Mouse (Mus musculus): ENCODE data around the gene Spry2. TPM values are rescaled to one million over a fixed set of nuclear protein-coding genes. Genes with fewer than 3 reads are reported as not detected.

Spry2 gene
- polyA plus RNA-seq, 1 experiment, result 32.0 TPM

- no peaks in the 10 kb centered on the region for H3K36me3 ChIP-seq (ENCODE audit: control insufficient read depth, insufficient read depth)
- no peak overlapping the region for H3K4me2 ChIP-seq (ENCODE audit: low read depth)
- no peak overlapping the region for H3ac ChIP-seq (ENCODE audit: control insufficient read depth, insufficient read length)
- no peaks in the 10 kb centered on the region for H3K79me2 ChIP-seq (ENCODE audit: control insufficient read depth, insufficient read depth)
- TF ChIP-seq TCF12 (IDR thresholded peaks at IDR 0.05; ENCODE audit: insufficient read depth, poor library complexity, severe bottlenecking), result no peak
- no peak for TF ChIP-seq TCF3 (IDR thresholded peaks at IDR 0.05; ENCODE audit: insufficient read length, low read depth)
- no peak for TF ChIP-seq MAX (IDR thresholded peaks at IDR 0.05; ENCODE audit: low read depth)
- TF ChIP-seq POLR2A (IDR thresholded peaks at IDR 0.05; ENCODE audit: insufficient read length, low read depth), result no peak
- TF ChIP-seq USF1 (IDR thresholded peaks at IDR 0.05; ENCODE audit: low read depth), result no peak
- no peak for TF ChIP-seq E2F4 (IDR thresholded peaks at IDR 0.05; ENCODE audit: insufficient read depth)
- no peak for TF ChIP-seq MYOG (IDR thresholded peaks at IDR 0.05; ENCODE audit: control insufficient read depth in 1 of 3, insufficient read depth in 1 of 3, insufficient read length in 2 of 3, low read depth in 2 of 3)
- TF ChIP-seq SRF (IDR thresholded peaks at IDR 0.05; ENCODE audit: control insufficient read depth, insufficient read length, low read depth), result no peak
- TF ChIP-seq MYOD1 (IDR thresholded peaks at IDR 0.05; ENCODE audit: control insufficient read depth in 1 of 3, insufficient read length in 2 of 3, low read depth in 2 of 3), result no peak
- no peak for TF ChIP-seq REST (IDR thresholded peaks at IDR 0.05; ENCODE audit: insufficient read depth, insufficient read length)
- no peak for TF ChIP-seq CEBPB (IDR thresholded peaks at IDR 0.05; ENCODE audit: insufficient read depth, poor library complexity, severe bottlenecking)
- no peak for TF ChIP-seq POLR2AphosphoS2 (IDR thresholded peaks at IDR 0.05; ENCODE audit: insufficient read length, low read depth)
- H3K4me3 ChIP-seq, result no peak overlapping the region
- no peaks in the 10 kb centered on the region for H3K27me3 ChIP-seq (ENCODE audit: control insufficient read depth, insufficient read depth, insufficient read length)
These were observed 35.7 kb downstream of the Spry2 start for GRCm38 (mm10) chr14:105860920-105861319.

GRCm38 (mm10) chr14:105860276-105860675 is 36.3 kb downstream of the Spry2 start:
- Histone ChIP-seq H3K79me2 (ENCODE audit: control insufficient read depth, insufficient read depth) (no peaks in the 10 kb centered on the region), H3ac (ENCODE audit: control insufficient read depth, insufficient read length) (no peak overlapping the region), H3K27me3 (ENCODE audit: control insufficient read depth, insufficient read depth, insufficient read length) (no peaks in the 10 kb centered on the region), H3K36me3 (ENCODE audit: control insufficient read depth, insufficient read depth) (no peaks in the 10 kb centered on the region), H3K4me3 (no peak overlapping the region), H3K4me2 (ENCODE audit: low read depth) (no peak overlapping the region)
- TF ChIP-seq CEBPB (IDR thresholded peaks at IDR 0.05; ENCODE audit: insufficient read depth, poor library complexity, severe bottlenecking) (no peak), TCF12 (IDR thresholded peaks at IDR 0.05; ENCODE audit: insufficient read depth, poor library complexity, severe bottlenecking) (no peak), MYOD1 (IDR thresholded peaks at IDR 0.05; ENCODE audit: control insufficient read depth in 1 of 3, insufficient read length in 2 of 3, low read depth in 2 of 3) (no peak), MAX (IDR thresholded peaks at IDR 0.05; ENCODE audit: low read depth) (no peak)

DNA sequence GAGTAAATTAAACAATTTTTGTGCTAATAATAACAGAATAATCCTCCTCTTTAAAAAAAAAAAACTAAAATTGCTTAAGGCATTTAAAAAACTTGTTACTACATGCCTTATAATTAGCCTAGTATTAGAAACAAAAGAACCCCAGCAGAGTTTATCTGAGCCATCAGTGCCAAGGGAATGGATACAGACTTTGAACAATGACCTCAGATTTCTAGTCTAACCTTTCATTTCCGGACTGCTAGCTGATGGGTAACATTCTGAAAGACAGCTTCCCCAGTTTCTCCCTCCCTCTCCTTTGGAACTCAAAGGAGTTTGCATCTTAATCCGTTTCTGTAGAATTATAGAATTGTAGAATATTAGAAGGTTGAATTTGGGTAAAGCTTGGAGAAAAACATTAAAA is 36.7 kb downstream of the Spry2 start:
- no peaks in the 10 kb centered on the region for H3K36me3 ChIP-seq (ENCODE audit: control insufficient read depth, insufficient read depth)
- H3ac ChIP-seq (ENCODE audit: control insufficient read depth, insufficient read length), result no peak overlapping the region
- no peaks in the 10 kb centered on the region for H3K79me2 ChIP-seq (ENCODE audit: control insufficient read depth, insufficient read depth)
- no peak for TF ChIP-seq TCF3 (IDR thresholded peaks at IDR 0.05; ENCODE audit: insufficient read length, low read depth)
- TF ChIP-seq MYOD1 (IDR thresholded peaks at IDR 0.05; ENCODE audit: control insufficient read depth in 1 of 3, insufficient read length in 2 of 3, low read depth in 2 of 3), result no peak
- no peak for TF ChIP-seq POLR2AphosphoS2 (IDR thresholded peaks at IDR 0.05; ENCODE audit: insufficient read length, low read depth)
- TF ChIP-seq E2F4 (IDR thresholded peaks at IDR 0.05; ENCODE audit: insufficient read depth), result no peak
- no peak for TF ChIP-seq MAX (IDR thresholded peaks at IDR 0.05; ENCODE audit: low read depth)
- no peak for TF ChIP-seq MYOG (IDR thresholded peaks at IDR 0.05; ENCODE audit: control insufficient read depth in 1 of 3, insufficient read depth in 1 of 3, insufficient read length in 2 of 3, low read depth in 2 of 3)
- TF ChIP-seq POLR2A (IDR thresholded peaks at IDR 0.05; ENCODE audit: insufficient read length, low read depth), result no peak
- TF ChIP-seq TCF12 (IDR thresholded peaks at IDR 0.05; ENCODE audit: insufficient read depth, poor library complexity, severe bottlenecking), result no peak
- TF ChIP-seq CEBPB (IDR thresholded peaks at IDR 0.05; ENCODE audit: insufficient read depth, poor library complexity, severe bottlenecking), result no peak
- no peak overlapping the region for H3K4me2 ChIP-seq (ENCODE audit: low read depth)
- H3K4me3 ChIP-seq, result no peak overlapping the region
- no peaks in the 10 kb centered on the region for H3K27me3 ChIP-seq (ENCODE audit: control insufficient read depth, insufficient read depth, insufficient read length)

GRCm38 (mm10) chr14:105859368-105859767 is 37.3 kb downstream of the Spry2 start:
- no peak overlapping the region for H3K4me2 ChIP-seq (ENCODE audit: low read depth)
- H3ac ChIP-seq (ENCODE audit: control insufficient read depth, insufficient read length), result no peak overlapping the region
- no peaks in the 10 kb centered on the region for H3K36me3 ChIP-seq (ENCODE audit: control insufficient read depth, insufficient read depth)
- no peak overlapping the region for H3K4me3 ChIP-seq
- no peaks in the 10 kb centered on the region for H3K79me2 ChIP-seq (ENCODE audit: control insufficient read depth, insufficient read depth)
- no peaks in the 10 kb centered on the region for H3K27me3 ChIP-seq (ENCODE audit: control insufficient read depth, insufficient read depth, insufficient read length)
- no peak for TF ChIP-seq CEBPB (IDR thresholded peaks at IDR 0.05; ENCODE audit: insufficient read depth, poor library complexity, severe bottlenecking)
- no peak for TF ChIP-seq USF1 (IDR thresholded peaks at IDR 0.05; ENCODE audit: low read depth)
- TF ChIP-seq POLR2A (IDR thresholded peaks at IDR 0.05; ENCODE audit: insufficient read length, low read depth), result no peak
- no peak for TF ChIP-seq MYOD1 (IDR thresholded peaks at IDR 0.05; ENCODE audit: control insufficient read depth in 1 of 3, insufficient read length in 2 of 3, low read depth in 2 of 3)
- no peak for TF ChIP-seq MAX (IDR thresholded peaks at IDR 0.05; ENCODE audit: low read depth)

GRCm38 (mm10) chr14:105858935-105859334 is 37.7 kb downstream of the Spry2 start:
- TF ChIP-seq REST (IDR thresholded peaks at IDR 0.05; ENCODE audit: insufficient read depth, insufficient read length) (no peak), E2F4 (IDR thresholded peaks at IDR 0.05; ENCODE audit: insufficient read depth) (no peak), POLR2A (IDR thresholded peaks at IDR 0.05; ENCODE audit: insufficient read length, low read depth) (no peak), MAX (IDR thresholded peaks at IDR 0.05; ENCODE audit: low read depth) (no peak), CEBPB (IDR thresholded peaks at IDR 0.05; ENCODE audit: insufficient read depth, poor library complexity, severe bottlenecking) (no peak), TCF12 (IDR thresholded peaks at IDR 0.05; ENCODE audit: insufficient read depth, poor library complexity, severe bottlenecking) (no peak), MYOG (IDR thresholded peaks at IDR 0.05; ENCODE audit: control insufficient read depth in 1 of 3, insufficient read depth in 1 of 3, insufficient read length in 2 of 3, low read depth in 2 of 3) (no peak)
- H3ac ChIP-seq (ENCODE audit: control insufficient read depth, insufficient read length), result no peak overlapping the region
- no peaks in the 10 kb centered on the region for H3K36me3 ChIP-seq (ENCODE audit: control insufficient read depth, insufficient read depth)
- no peaks in the 10 kb centered on the region for H3K79me2 ChIP-seq (ENCODE audit: control insufficient read depth, insufficient read depth)
- no peak overlapping the region for H3K4me3 ChIP-seq
- no peak overlapping the region for H3K4me2 ChIP-seq (ENCODE audit: low read depth)
- H3K27me3 ChIP-seq (ENCODE audit: control insufficient read depth, insufficient read depth, insufficient read length), result no peaks in the 10 kb centered on the region

Data from myocyte (in vitro differentiated cells).